Mouse (Mus musculus) hindlimb bud, embryonic 11.5 days (tissue): ENCODE data around the gene Gm15155.
"Not testable (repeated sequence)": the region's sequence is repeated elsewhere in the genome, so short reads cannot be mapped to it uniquely, and the experiment has no call there.

Source experiments
- DNase-seq: peaks from one replicate; pipeline ENCODE4 v3.0.0-alpha.2; 2012; ENCODE audit warnings: low read depth, low spot score; ENCODE audit errors: extremely low spot score

Gm15155 gene

DNA sequence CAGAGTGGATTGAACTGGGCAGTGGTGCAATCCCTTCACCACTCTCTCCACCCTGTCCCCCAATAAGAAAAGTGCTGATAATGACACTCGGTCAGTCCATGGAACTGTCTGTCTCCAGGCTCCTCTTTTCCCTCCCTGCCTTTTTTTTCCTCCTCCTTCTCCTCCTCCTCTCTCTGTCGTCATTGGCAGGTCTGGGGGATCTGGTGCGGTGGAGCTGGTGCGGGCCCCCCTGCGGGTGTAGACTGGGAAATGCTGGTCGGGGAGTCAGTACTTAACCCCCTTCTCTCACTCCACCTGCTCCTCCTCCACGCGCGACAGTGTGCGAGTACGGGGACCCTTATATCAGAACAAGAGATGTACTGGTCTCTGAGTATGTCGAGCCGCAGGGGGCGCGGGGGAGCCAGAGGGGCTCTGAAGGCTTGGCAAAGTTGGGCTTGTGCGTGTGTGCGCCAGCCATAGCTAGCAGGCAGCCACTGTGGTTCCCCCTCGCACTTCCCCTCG is at the start of gene Gm15155:
TSS of gene Gm15155 (plus strand) at position 401 of the 501 bp plus-strand sequence.
- no peak for DNase-seq

DNA sequence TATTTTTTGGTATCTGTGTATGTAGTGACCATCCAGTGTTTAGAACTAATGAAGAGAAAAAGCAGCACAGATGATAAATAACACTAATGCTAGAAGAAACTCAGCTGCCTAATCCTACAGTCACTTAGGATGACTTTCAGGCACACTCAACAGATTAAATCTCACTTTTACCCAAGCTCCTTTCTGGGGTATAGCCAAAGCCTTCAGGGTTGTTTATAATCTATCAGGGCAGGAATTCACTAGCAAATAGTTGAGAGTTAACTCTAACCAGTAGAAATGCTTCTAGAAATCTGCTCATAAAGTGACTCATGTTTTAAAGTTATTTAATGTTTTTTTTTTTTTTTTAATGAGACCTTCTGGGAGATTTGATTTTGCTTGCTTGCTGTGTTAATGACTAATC is 44.8 kb upstream of the Gm15155 start:
- DNase-seq: no peak

DNA sequence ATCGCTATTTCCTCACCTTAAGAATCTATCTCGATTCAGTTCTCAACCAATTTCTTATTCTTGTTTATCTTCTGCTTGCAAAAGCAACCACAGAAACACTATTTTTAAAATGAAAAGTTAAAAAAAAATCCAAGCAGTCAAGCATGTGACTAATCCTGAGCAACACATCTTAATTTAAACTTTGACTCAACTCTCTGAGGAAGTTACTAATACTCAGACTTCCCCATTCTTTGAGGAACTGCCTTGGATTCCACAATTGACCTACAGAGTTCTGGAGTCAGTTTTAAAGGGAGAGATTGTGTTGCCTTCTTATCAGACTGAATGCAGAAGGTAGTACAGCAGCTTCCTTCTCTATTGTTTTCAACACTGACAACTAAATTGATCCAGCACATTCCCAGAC is 40.0 kb upstream of the Gm15155 start:
- no peak for DNase-seq

DNA sequence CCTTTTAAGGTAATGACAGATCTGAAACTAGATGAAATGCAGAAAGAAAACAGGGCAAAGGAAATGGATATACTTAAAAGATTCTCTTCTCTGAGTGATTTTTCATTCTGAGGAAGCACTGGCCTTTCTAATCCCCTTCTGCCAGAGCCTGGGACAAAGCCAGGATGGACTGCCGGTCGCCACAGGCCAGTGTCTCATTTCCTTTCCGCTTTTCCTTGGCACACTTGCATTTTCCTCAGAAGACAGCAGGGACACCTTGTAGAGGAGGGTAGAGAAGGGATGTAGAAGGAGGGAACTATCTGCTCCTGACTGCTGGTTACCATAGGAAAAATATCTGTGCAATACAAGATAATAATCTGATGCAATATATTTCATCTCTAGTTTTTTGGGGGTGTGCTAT is 33.1 kb upstream of the Gm15155 start:
- no peak for DNase-seq

DNA sequence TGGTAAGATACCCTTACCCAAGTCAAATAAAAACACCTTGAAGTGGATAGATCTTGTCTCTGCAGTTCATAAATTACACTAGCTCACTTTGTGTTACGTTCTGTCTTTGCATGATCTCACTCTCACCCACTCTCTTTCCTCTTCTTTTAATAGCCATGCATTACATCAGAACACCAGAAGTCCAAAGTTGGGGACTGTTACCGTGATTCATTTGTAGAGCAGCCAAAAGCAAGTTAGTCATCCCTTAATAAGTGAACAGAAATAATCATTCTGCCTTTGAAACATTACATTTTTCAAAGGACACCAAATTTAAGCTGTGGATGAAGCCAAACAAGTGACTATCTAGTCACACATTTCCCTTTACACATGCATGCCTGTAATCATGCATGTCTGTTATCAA is 32.1 kb upstream of the Gm15155 start:
- no peak for DNase-seq

DNA sequence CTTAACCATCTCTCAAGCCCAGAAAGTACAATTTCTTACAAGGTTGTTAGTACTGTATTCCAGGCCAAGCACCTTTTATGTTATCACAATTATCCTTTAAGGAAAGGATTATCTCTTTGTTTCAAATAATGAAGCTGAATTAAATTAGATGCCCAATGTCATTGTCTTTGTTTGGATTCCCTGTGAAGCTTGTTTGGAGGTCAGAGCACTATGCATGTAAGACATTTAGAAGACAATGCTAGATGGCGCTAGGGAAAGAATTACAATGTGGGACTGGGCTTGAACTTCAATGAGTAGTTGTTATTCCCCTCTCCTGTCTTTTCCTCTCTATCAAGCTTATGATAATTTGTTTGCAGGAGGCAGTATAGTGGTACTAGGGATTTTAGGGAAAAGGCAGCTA is 29.9 kb upstream of the Gm15155 start:
- DNase-seq: no peak

DNA sequence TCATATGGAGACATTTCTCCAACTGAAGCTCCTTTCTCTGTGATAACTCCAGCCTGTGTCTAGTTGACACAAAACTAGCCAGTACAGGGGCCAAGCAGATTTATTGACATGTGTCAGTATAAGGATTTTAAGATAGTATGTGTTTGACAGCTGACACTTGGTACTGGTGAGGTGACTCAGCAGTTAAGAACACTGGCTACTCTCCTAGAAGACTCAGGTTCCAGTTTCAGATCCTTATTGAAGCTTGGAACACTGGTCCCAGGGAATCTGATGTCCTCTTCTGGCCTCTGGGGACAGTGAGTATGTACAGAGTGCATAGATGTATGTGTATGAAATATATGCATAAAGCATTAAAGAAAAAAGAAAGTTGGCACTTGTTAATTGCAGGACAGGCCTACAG is 28.2 kb upstream of the Gm15155 start:
- no peak for DNase-seq

DNA sequence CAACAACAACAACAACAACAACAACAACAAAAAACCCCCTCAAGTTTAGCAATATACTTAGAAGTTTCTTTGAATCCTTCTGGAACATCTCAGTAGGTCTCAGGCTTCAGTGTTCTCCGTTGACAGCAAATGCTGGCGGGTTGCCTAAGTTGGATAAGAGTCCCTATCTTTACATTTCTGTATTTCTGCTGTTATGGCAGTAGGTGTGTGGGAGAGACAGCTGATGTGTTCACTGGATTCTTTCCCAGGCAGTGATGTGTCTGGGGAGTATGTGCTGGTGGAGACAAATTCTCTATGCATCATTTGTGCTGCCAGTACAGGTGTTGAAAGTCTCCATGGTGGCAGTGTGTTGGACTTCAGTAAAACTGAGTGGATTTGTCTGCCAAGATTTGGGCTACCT is 23.3 kb upstream of the Gm15155 start:
- no peak for DNase-seq

DNA sequence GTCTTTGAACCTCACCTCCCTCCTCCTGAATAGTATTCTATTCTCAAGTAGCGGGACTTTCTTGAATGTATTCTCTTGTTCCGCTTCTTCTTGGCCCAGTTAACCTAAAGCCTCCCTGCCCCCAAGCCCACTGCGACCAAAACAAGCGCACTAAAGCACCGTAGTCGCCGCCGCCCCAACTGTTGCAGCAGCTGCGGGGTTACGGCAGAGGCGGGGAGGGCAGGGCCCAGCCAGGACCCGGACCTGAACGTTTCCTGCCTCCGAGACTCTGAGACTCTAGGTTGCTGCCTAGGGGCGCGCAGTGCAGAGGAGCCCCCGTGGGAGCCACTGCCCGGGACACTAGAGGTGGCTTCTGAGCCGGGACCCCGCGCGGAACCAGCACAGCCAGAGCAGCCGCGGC is 2.0 kb upstream of the Gm15155 start:
- no peak for DNase-seq

DNA sequence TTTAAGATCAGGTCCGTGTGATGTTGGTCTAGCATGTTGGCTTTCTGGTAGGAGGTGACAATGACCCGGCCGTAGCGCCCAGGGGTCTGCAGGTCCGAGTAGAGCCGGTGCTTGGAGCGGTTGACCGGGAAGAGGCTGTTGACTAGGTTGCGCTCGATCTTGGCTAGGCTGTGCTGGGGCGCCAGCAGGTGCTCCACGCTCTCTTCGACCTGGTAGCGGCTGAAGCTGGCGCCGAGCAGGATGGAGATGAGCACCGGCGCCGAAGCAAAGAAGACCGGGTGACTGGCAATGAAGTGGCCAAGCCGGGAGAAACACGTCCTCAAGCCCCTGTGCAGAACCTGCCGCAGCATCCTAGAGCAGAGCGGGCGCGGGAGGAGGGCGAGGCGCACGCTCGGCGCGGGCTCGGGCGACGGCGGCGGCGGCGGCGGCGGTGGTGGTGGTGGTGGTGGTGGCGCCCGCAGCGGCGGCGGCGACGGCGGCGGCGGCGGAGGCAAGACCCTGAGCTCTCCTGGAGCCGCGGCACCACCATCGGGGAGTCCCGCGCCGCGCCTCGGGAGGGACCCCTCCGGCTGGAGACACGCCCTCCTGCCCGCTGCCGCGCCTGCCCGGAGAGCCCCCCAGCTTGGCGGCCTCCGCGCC is 1.5 kb upstream of the Gm15155 start:
- DNase-seq: no peak

DNA sequence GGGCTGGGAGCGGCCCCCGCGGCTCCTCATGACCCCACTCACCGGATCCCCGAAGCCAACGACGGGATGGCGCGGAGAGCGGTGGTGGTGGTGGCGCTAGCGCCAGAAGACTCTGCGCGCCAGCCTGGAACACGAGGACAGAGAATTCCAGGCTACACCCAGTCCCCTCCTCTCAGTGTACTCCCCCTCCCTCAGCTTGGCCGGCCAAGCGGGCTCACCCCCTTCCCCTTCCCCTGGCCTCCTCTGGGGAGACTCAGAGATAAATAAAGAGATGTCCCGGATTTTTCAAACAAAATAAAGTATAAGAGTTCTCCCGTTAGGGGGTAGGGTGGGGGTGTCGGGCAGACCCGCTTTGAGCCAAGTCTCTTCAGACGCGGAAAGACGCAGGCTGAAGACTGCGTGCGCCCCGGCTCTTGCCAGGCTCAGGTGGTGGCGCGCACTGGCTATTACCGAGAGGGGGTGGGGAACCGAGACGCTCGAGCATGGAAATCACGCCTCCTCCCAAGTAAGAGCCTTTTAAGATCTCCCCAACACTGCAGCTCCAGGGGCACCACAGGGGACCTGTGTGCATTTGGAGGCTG is 750 bp upstream of the Gm15155 start, which contains the start of gene Ptchd1:
TSS of gene Ptchd1 (minus strand) at position 114 of the 581 bp plus-strand sequence.
- no peak for DNase-seq

DNA sequence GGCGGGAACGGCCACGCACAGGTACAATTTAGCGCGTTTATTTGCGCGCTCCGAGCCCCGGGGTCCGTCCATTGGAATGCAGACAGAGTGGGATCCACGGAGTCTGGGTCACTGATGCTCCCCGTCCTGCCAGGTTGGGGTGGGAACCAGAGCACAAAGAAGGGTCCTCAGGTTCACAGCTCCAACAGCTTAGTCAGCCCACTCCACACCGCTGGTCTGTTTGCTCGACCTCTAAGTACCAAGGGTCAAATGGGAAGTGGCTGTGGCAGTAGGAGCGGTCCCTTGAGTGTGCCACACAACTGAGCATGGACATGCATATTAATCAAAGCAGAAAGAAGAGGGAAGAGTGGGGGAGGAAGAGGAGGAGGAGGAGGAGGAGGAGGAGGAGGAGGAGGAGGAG is 354 bp downstream of the Gm15155 start:
- no peak for DNase-seq

DNA sequence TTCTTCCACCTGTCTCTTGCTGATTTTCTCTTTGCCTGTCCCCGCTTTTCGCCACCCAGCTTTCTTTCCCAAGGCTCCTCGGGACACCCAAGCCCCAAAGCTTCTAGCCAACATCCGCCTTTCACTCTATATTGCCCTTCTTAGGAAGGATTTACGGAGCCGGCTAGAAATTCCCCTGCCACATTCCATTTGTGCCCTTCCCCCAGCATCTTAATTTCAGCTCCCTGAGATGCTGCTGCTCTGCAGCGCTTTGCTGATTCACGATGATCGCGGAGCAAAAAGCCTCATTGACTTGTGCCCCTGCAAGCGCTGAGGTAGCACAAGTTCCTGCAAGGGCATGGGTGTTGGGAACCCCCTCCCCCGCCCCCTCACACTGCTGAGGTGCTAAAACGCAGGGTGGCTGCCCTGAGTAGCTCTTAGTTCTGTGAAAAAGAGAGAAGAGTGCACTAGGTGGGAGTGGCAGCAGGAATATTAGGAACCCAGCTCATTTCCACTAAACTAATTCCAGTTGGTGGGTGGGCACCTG is 1.2 kb downstream of the Gm15155 start:
- DNase-seq: no peak

DNA sequence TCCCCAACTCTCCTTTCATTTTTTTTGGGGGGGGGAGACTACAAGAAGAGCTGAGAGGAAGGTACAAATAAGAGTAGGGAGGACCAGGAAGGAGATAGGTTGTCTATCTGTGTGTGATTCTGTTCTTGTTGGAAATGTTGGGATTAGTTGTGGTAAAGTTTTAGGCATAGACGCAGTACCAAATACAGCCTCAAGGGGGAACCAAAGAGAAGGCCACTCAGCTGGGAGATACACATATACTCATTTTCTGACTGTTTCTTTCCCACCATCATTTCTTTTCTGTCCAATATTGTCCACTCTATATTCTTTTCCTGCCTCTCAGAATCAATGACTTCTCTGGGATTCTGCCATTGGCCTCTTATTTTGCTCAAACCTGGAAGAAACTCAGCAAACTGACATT is 19.4 kb downstream of the Gm15155 start:
- no peak for DNase-seq

DNA sequence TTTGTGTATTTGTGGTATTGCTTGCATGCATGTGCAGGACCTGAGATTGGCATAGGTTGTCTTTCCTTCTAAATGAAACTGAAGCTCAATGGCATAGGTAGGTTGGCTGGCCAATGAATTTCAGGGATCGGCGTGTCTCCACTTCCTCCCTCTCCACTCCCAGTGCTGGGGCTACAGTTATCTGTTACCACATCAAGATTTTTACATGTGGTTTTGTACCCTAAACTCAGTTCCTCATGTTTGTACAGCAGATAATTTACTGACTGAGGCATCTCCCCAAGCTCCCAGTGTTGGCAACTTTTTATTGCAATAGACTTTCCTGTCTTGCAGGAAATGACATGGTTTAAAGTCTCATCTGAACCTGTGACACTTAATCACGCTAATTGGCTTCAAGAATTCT is 21.4 kb downstream of the Gm15155 start:
- DNase-seq: no peak

DNA sequence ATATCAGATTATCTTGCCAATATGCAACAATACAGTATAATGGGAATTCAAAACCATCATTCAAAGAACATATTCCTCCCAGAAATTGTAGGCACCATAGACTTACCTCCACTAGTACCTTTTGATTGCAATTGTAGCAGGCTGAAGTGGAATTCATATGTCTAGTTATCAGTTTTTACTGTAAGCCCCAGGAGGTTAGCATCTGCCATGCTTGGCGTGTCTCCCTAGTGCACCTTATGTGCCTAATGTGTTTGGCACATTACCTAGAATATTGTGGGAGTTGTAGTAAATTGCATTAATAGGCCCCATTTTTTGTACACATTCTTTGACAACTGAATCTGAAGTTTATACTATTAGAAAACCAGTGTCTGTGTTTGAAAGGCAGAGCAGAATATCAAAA is 33.4 kb downstream of the Gm15155 start:
- no peak for DNase-seq

DNA sequence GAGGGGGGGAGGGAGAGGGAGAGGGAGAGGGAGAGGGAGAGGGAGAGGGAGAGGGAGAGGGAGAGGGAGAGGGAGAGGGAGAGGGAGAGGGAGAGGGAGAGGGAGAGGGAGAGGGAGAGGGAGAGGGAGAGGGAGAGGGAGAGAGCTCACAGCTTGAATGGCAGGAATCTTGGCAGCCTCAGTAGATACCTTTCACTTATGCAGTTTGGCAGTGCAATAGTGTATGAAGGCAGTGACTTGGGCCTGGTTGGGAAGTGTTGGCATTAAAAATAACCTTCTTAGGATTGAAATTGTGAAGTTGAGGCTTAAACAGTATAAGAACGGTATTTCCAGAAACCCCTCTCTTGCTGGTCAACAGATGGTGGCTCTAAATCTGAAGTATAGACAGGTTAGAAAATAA is 65.9 kb downstream of the Gm15155 start:
- DNase-seq: not testable (repeated sequence)

DNA sequence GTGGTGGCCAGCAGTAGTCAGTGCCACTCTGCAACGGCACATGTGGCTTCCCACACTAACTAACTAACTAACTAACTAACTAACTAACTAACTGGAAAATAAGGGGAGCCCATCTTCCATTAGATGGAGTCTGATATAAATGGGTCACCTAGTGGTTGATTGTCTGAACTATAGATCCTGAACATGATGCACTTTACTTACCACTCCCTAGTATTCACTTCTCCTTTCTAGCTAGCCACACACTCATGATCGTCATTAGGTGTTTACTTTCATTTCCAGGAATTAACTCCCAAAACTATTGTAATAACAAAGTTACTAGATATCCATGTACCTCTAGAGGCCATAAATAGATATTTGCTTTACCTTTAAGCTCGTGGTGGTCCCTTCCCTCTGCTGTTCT is 99.6 kb downstream of the Gm15155 start:
- DNase-seq: no peak

DNA sequence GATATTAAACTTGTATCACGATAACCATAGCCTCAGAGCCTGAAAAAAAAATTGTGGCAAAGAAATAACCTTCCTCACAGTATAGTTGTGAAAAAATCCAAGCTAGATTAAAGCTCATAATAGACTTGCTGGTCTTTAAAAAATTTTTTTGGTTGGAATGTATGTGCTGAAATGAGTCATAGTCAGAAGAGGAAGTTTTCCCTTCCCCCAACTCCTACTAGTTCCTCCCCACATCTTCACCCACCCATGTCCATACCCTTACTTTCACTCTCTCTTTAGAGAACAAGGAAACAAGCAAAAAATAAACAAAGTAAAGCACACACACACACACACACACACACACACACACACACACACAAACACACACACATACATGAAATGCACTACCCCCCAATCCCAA is 103.8 kb downstream of the Gm15155 start:
- DNase-seq: no peak

DNA sequence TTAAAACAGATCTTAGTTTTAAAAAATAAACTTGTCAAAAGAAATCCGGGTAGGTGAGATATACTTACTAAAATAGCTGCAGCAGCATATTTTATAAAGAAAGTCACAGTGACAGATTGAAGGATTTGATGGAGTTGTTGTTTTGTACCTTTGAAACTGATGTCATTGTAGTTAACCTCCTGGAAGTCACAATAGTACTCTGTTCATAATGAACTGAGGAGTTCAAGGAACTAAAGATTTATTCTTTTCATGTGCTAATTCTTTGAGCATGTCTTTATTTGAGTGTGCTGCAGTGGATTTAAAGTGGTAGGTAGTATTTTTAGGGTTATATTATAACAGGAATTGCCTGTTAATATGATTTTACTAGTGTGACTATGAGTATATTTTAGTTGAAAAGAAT is 263.6 kb downstream of the Gm15155 start:
- no peak for DNase-seq

DNA sequence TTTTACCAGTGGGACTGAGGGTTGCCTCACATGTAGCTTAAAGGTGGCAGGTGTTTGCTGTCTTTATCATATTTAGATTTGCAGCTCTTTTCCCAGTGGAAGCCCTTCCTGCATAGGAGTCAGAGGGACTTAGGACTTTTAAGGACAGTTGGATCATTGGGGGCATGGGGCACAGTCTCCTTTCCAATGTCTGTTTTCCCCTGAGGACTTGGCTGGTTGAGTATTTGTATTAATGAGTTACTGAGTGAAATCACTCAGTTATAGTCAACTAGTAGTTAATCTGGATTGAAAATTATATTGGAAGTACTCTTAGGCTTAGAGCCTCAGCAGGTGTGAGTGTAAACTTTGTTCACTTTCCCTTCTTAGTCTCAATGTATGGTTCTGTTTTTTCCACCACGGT is 275.5 kb downstream of the Gm15155 start:
- no peak for DNase-seq

DNA sequence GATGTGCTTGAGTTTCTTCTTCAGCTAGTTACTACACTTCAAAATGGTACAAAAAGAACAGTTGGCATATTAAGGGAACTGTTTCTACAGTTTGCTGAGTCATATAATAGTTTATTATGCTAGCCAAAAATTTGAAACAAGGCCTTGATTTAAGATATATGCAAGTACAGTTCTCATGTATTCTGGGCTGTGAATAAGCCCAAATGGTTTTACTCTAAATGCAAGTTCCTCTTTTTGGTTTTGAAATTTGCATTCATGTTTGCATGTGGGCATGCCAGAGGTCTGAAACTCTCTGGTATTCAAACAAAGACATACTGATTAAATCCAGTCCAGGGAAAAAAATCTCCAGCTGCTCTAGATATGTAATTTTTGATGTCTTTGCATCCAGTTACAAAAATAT is 277.2 kb downstream of the Gm15155 start:
- no peak for DNase-seq

DNA sequence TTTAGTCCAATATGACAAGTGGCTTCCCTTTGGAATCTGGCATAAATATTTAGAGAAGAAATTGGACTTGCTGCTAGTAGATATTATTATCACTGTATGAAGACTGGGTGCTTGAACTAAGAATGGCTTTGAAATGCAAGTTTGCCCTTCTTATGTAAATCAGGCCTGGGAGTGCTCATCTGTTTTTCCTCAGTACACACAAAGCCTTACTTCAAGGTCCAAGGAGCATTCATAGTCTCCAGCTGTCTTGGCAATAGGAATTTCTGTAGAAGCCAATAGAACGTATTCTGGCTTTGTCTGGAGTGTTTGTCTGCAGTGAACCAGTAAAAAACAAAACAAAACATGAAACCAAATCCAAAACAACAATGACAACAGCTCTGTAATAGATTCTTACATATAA is 278.6 kb downstream of the Gm15155 start:
- DNase-seq: no peak
